Mouse (Mus musculus) heart, adult 2 months (tissue): ENCODE measurements around the gene Gm19684.

Source experiments
- CTCF ChIP-seq: fragments of 200-600 bp; IDR thresholded peaks from 2 replicates; pipeline ENCODE4 v1.8.1; 2022; ENCODE audit warnings: antibody characterized with exemption, mild to moderate bottlenecking, moderate library complexity
- EP300 ChIP-seq: fragments of 200-500 bp; IDR thresholded peaks from 2 replicates; pipeline ENCODE4 v1.6.1; 2011; ENCODE audit warnings: low read depth, low read length, control low read depth; ENCODE audit not compliant: insufficient read depth

GRCm38 (mm10) chr17:36083266-36083869 lies 38.1 kb upstream of the Gm19684 start:
- TF ChIP-seq EP300 (no peak), CTCF (no peak)
